Mouse (Mus musculus) cerebellum, adult 2 months (tissue): ENCODE data around the gene Fzd1.

Source experiments
- CTCF ChIP-seq: fragments of 200-500 bp; IDR thresholded peaks from 2 replicates; pipeline ENCODE4 v1.5.1; 2011; ENCODE audit warnings: low read depth, mild to moderate bottlenecking, control low read depth, low read length, moderate library complexity, borderline replicate concordance; ENCODE audit not compliant: insufficient read depth
- POLR2A ChIP-seq: fragments of 200-500 bp; IDR thresholded peaks from 2 replicates; pipeline ENCODE4 v1.6.1; 2011; ENCODE audit warnings: low read length, control low read depth, borderline replicate concordance; ENCODE audit not compliant: insufficient read depth

DNA sequence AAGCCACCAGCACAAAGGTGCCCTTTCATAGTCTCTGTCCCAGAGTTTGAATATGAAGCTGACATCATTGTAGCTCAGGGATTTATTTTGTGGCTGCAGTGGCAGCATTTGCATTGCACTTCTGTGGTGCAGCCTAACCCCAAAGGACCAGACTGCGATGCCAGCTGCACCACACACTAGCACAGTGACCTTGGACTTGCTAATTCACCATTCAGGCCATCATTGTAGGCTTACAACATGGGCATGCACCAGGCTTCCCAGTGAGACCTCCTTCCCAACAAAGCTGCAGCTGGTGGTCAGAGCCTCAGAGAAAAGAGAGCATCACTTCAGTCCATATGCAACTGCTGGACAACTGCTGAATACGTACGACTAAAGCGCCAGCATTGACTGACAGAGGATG lies 32.4 kb upstream of the Fzd1 start:
- no peak for TF ChIP-seq POLR2A
- no peak for TF ChIP-seq CTCF
